Mouse (Mus musculus): ENCODE data around the gene Abr.

Gene Abr

DNA sequence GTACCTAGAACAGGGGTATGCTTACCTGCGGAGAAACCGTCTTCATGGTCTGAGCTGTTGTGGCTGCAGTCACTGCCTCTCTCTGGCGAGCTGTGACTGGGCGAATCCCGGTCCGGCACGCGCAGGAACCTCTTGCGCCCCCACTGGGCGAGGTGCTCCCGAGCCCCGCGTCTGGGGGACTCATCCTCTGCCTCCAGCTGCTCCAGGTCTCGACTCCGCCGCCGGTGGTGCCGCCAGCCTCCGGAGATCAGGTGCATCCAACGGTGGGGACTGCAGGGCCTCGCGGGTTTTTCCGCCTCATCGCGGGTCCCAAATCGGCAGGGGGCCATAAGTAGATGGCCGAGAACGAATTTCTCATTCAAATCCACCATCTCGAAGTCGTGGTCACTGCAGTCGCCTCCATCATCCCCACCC lies at the start of gene Abr:
Gene Abr (minus strand): TSS at position 163 of the 414 bp plus-strand sequence.
- DNase-seq (ENCODE audit: low spot score), result no peak

DNA sequence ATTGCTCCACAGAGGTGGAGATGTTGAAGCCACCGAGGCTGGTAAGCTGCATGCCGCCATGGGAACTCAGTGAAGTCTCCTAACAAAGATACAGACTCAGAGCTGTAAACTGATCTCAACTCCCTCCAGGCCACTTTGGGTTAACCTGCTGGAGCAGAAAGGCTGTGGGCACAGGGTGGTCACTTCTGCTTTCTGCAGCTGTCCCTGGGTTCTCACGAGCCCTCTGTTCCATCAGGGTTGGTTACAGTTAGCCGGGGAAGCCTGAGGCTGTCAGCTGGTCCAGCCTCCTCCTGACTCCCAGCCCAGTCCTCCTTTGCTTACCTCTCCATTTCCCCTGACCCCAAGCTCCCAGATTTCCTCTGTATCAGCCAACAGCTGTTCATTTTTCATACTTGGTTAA lies 45.7 kb upstream of the Abr start:
- no peak for DNase-seq (ENCODE audit: low spot score)

DNA sequence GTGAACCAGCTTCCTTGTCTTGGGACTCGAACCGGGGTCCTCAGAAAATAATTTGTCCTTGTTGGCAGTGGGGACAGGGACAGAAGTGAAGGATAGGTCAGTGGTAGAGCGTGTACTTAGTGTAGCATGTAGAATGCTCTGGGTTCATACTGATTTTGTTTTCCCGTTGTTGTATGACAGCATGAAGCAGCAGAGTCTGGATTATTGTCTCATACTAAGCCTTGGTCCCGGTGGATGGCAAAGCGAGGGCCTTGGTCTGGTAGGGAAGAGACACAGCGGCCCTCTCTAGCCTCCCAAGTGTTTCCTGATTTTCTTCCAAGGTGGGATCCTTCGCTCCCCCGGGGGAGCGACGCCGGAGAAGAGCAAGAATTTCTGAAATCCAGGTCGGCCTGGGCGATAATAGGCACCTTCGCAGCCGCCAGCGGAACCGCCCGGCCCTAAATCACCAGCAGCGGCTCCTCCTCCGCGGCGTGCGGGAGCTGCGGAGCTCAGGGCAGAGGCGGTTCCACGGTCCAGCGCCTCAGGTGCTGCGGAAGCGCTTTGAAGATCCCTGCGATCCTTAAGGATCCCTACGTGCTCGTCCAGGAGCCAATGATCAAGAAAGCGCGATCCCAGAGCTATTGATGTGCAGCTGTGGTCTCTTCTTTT lies 44.0 kb upstream of the Abr start:
- DNase-seq (ENCODE audit: low spot score), result no peak

DNA sequence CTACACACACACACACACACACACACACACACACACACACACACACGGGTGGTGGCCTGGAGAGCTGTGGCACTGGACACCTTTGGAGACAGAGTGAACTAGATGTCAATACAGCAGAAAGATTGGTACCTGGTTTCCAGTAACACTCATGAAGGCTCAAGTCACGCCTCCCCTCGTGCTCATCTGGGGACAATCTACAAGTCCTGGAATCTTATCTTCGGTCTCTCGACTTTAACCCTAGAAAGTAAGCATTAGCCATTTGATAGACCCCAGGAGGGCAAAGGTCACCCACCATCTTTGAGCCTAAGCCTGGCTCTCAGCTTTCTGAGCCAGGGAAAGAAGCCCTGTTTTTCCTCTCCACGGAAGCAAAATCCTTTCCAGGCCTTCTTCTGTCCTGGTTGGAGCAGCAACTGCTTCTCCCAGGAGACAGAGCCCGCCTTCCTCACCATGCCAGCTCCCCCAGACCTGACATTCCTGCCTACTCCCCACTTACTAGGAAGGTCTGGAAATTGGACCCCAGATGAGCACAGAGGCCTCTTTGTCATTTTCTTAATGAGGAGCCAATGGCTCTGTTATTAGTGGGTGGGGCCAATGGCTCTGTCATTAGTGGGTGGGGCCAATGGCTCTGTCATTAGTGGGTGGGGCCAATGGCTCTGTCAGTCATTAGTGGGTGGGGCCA lies 39.8 kb upstream of the Abr start:
- DNase-seq (ENCODE audit: low spot score), result peak; percentile 16

DNA sequence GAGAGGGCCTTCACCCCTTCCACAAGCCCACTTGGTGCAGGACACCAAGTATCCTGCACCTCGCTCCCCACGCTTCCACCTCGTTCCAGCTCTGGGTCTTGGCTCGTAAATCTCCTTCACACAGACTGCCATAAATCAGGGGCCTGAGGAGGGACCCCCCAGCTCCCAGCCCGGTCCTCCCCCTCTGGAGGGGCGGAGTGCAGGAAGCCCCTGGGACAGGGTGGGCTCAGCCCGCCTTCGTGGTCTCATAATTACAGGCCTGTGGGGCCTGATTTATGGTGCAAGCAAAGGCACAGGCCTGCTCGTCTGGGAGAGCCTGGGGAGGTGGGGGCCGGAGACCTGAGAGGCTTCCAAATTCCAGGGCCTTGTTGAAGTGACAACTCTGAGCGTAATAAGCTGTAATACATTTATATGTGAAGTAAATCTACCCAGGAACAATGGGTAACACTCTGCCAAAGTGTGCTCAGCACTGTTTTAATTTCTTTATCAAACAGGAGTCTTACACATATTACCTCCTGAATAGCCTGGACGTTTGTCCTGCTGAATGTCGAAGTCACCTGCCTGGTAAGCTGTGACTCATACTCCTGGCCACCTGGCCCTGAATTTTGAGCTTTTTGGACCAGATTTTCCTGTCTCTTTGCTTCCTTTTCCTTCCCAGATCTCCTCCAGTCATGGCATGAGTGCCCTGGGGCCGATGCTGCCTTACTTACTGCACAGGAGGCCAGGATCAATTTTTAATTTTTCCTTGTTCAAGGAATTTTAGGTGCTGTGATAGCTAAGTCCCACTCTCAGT lies 37.2 kb upstream of the Abr start:
- DNase-seq (ENCODE audit: low spot score), result no peak

DNA sequence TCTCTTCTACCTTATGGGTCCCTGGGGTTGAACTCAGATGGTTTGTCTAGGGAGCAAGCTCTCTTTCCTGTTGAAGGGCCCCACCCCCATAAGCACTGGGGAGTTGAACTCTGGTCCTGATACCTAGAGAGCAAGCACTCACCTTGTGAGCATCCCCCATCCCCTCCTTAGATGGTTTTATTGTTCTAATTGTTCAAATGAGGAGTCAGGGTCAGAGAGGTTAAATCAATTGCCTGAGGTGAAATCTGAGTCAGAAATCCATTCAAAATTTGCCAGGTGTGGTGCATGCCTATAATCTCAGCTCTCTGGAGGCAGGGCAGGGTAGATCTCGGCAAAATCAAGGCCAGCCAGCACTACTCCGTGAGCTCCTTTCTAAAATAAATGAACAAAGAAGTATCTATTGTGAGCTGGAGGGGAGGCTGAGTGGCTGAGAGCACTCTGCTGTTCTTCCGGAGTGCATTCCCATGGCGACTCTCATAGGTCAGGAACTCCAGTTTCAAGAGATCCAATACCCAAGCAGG lies 35.4 kb upstream of the Abr start:
- no peak for DNase-seq (ENCODE audit: low spot score)

DNA sequence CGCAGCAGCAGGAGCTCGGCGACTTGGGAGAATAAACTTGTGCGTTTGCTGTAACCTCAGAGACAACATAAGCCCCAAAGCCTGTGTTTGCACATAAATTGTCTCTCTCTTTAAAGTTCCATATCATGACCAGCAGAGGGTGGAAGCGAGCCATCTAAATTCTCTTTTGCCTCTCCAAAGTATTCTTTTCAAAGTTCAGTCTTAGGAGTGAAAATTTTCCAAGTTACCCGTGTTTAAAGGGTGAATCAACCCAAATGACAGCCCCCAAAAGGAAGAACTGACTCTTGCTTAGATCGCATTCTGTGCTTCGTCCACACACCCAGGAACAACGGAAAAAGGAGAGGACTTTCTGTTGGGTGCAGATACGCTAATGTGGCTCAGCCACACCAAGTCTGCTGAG lies 33.0 kb upstream of the Abr start:
- peak; percentile 13 for DNase-seq (ENCODE audit: low spot score)

DNA sequence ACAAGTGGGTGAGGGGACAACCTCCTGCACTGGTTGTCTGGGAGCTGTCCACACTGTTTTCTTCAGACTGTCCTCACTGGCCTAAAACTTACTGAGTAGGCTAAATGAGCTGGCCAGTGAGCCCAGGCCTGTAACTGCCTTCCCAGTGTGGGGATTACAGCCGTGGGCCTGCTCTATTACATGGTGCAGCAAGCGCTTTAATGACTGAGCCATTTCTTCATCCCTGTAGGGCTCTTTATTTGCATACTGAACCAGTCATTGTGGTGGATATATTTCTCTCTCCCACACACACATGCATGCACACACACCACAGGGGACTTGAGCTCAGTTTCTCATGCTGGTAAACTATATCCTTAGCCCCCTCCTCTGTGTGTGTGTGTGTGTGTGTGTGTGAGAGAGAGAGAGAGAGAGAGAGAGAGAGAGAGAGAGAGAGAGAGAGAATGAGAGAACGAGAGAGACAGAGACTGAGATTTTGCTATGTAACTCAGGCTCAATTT lies 30.8 kb upstream of the Abr start:
- DNase-seq (ENCODE audit: low spot score), result no peak

DNA sequence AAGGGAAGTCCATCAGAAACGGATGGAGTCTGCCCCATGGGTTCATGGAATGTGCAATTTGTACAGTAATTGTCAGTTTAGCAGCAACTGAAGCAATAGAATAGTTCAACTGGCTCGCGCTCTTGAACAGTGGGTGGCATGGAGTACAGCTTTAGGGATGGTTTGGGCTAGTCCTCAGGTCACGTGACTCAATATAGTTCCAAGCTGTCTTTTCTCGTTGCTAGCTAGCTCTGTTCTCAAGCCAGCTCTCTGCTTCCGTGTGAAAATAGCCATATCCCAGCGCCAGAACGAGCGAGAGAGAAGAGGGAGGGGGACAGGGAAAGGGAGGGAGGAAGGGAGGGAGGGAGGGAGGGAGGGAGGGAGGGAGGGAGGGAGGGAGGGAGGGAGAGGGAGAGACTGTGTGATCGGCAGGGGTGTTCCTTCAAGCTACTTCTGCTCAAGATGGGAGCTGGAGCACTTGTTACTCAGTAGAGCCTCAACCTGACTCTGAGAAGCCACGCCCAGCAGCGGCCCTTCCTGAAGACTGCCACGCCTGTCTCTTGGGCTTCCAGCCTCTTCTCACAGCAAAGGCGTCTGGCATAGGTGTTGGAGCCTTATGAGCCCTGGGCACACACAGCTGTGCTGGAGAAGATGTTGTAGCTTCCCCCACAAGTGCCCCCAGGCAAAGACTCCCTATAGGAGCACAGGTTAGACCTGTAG lies 28.9 kb upstream of the Abr start:
- DNase-seq (ENCODE audit: low spot score), result no peak

DNA sequence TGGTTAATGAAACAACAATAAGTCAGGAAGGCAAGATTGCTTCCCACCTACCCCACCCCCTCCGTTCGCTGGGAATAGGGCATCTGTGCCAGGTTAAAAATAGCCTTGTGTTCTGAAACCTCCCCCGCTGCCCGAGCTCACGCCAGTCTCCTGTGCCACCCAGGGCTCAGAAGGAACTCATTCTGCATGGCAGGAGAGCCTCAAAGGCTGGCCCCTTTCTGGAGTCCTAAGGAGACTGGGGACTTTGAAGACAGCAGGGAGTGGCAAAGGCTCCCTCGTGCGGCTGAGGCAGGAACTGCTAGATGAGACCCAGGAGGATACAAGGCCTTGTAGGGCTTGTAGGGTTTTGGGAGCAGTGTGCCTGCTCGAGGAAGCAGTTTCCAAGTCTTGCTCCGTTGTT lies 25.4 kb upstream of the Abr start:
- peak; percentile 52 for DNase-seq (ENCODE audit: low spot score)

DNA sequence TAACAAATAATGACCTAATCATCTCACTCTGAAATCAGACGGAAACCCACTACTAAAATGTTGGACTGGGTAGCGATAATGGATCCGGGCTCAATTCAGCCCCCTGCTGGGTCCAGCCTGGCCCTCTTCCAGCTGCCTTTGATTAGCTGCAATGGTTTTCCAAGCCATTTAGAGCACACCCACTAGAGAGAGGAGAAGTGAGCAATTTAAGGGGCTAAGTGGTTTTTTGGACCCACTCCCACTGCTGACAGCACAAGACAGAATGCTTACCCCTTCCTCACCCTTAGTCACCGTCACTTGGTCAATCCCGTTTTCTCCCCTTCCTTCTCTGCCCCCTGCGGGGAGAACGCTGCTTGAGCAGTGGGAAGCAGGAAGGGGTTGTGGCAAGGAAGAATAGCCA lies 24.9 kb upstream of the Abr start:
- DNase-seq (ENCODE audit: low spot score), result no peak

DNA sequence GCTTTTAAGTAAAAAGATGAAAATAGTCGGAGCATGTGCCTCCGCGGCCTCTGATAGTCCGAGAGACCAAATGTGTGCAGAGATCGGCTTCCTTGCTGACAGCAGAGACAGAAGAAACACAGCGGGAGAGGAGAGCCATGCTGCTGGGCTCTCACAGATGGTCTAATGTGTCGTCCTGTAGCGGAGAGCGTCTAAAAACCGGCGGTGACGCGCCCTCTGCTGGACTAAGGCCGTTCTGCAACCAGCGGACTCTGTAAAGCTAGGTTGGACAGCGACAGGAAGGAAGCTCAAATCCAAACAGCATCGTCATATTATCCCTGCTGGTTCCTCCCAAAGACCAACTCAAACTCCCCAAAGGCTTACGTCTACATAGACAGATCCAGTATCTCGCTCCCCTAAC lies 23.8 kb upstream of the Abr start:
- peak; percentile 59 for DNase-seq (ENCODE audit: low spot score)

DNA sequence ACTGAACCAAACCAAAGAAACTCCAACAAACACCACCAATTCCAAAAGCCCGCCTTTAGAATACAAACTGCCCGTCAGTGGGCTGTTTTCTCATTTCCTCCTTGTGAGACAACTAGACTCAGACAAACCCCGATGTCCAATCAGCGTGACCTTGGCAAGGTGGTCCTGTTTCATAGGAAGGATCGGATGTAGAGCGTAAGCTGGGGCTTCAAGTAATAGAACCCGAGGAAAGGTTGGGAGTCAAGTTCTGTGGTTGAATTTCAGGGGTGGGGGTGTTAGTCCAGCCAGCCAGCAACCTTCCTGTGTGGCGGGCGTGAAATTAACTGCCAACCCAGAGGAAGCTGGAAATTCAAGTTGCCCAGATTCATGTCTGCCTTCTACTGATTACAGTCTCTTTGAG lies 22.9 kb upstream of the Abr start:
- no peak for DNase-seq (ENCODE audit: low spot score)

DNA sequence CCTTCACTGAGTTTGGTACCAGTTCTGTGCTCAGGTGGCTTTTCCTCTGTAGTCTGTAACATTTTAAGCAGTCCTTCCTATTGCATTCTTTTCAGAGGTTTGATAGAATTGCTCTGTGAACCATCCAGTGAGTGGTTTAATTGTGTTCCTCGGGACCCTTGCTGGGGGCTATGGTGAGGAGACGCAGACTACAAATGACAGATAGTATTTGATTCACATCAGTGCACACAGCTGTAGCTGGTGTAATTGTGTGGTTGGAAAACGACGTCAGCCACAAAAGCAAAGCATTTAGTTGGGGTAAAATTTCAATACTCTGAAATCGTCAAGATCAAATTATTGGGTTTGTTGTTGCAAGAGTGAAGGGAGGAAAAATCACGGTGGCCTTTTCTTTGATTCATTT lies 22.1 kb upstream of the Abr start:
- no peak for DNase-seq (ENCODE audit: low spot score)

DNA sequence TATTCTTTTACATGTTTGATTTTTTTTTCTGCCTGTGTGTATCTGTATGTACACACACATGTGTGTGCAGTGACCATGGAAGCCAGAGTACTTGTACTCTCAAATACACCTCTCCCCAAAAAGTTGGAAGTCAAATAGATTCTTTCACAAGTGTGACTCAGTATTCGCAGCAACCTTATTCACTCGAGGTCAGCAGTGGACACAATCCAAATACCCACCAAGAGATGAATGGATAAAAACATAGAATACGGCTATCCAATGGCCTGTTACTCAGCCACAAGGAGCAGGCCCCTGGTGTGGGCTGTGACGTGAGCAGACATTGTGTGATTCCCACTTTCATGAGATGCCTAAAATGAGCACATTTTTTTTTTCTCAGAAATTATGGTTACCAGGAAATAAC lies 18.1 kb upstream of the Abr start:
- no peak for DNase-seq (ENCODE audit: low spot score)

DNA sequence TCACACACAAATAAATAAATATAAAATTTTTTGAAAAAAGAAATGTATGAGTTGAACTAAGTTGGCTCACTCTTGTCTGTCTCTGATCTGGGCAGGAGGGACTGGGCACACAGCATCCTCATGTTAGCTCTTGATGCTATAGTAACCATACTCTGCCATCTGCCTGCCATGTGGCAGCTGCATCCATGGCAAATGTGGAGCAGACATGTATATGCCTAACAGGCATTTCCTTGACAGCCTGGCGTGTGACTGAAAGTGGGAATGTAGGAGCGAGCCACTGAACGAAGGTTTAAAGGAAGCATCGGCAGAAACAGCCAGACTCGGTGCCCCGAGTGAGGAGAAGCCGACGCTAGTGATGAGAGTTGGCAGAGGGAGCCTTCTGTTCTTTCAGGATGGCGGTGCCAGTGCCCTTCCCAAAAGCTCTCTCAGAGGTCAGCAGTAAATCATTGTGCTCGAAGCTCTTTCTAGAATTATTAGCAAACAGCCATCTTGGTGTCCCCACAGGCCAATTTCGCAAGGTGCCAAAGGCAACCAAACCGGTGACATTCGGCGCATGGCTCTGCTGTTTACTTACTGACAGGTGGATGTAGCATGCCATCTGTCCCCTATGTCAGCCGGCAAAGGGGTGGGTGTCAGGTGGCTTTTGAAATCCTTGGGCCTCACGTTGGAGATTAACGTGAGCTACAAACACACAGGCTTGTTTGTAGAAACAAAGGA lies 17.3 kb upstream of the Abr start:
- DNase-seq (ENCODE audit: low spot score), result no peak

DNA sequence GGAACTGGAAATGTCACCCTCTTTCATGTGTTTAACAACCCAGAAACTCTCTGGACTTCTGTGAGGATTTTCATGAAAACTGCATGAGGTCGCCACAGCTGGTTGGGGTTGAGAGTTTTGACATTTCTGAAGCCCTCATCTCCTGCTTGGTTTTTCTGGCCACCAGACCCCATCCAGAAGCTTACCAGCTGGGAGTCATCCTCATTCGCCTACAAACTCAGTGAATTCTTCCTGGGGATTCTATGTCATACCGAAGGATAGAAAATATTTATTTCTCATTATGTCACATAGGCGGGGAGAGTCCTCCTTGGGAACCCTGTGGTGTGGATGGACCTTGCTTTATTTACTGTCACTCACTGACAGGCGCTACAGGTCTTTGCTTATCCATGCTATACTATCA lies 8.4 kb upstream of the Abr start:
- DNase-seq (ENCODE audit: low spot score), result no peak

DNA sequence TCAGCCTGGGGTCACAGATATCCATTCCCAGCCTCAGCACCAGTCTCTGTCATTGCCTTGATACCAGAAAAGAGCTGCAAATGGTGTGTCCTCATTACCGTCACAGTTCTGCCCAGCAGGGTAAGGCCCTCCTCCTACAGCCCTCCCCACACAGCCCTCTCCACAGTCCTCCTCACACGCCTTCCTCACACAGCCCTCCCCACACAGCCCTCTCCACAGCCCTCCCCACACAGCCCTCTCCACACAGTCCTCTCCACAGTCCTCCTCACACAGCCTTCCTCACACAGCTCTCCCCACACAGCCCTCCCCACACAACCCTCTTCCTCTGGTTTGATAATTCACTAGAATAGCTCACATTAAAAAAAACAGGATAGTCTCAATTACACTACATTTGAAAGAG lies 7.9 kb upstream of the Abr start:
- DNase-seq (ENCODE audit: low spot score), result no peak

DNA sequence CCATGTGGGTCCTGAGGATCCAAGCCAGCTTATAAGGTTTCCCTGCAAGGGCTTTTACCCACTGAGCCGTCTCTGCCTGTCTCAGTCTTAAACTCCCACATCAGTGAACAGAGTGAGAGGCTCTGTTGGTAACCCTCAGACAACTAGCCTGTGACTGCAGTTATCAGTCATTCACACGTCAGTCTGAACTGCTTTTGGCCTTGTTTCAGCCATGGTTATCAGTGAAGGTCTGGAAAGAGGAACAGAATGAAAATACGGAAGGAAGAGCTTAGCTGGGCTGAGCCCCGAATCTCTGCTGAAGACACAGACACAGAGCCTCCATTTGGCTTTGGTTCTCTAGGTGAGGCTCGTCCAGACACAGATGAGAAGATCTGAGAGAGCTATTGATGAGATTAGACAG lies 6.5 kb upstream of the Abr start:
- DNase-seq (ENCODE audit: low spot score), result no peak

DNA sequence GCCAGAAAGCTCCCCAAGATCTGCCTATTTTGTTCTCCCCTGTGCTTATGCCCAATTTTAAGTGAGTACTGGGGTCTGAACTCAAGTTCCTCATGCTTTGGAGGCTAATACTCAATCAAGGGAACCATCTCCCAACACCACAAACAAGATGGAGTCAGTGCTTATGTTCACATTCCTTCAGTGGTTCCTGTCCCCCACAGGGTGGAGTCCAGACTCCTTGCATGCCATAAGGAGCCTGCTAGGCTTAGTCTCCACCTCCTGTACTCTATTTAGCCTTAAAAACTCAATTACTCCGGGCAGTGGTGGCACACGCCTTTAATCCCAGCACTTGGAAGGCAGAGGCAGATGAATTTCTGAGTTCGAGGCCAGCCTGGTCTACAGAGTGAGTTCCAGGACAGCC lies 2.8 kb upstream of the Abr start:
- no peak for DNase-seq (ENCODE audit: low spot score)

DNA sequence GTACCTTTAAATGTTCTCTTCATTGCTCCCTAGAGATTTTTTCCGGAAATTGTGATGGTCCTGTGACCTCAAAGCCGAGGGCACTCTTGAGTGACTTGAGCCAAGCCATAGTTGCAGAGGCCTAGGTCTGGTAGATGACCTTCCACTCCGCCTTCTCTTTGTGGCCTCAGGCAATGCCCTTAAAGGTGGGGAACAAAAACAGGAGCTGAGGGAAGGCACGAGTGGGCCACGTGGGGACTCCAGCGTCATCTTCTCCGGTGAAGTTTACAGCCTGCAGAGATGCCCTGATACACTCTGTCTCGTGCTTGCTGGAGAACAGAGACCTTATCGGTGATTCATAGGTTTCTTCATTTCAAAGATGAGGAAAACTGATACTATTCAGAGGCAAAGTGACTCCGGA lies 2.0 kb upstream of the Abr start:
- DNase-seq (ENCODE audit: low spot score), result no peak

Measured in c-Kit-positive CD71-positive TER-119-positive erythroid progenitor cells, embryonic 14.5 days (primary cell).